Mouse (Mus musculus) CH12.LX (cell line): ENCODE measurements around the gene Zbtb20. TPM values are rescaled to one million over a fixed set of nuclear protein-coding genes. Genes with fewer than 3 reads are reported as not detected.

Experiments
- DNase-seq: peaks from one replicate; pipeline ENCODE4 v3.0.0-alpha.2; 2013; ENCODE audit errors: extremely low read depth
- H3K27ac ChIP-seq: 2 replicates; pipeline ENCODE4 v1.5.1; 2012; ENCODE audit warnings: low read depth, mild to moderate bottlenecking, control low read depth, moderate library complexity; ENCODE audit not compliant: insufficient read depth
- H3K27me3 ChIP-seq: replicated peaks from 2 replicates; pipeline ENCODE3; 2012; ENCODE audit warnings: inconsistent platforms
- H3K36me3 ChIP-seq, 2 experiments: replicated peaks in 1 of 2; 2 replicates each; pipeline versions ENCODE3 to v1.6.1; 2012; ENCODE audit warnings: inconsistent platforms in 1 of 2, low read length in 1 of 2, mild to moderate bottlenecking in 1 of 2, mixed read lengths in 1 of 2, moderate library complexity in 1 of 2; ENCODE audit not compliant: control insufficient read depth in 1 of 2, insufficient read depth in 1 of 2
- H3K4me1 ChIP-seq, 2 experiments: 2 replicates each; pipeline ENCODE4 v1.6.1; 2012; ENCODE audit warnings: inconsistent platforms in 1 of 2, moderate library complexity in 1 of 2; ENCODE audit not compliant: insufficient read depth in 2 of 2, control insufficient read depth in 1 of 2
- H3K4me2 ChIP-seq: 2 replicates; pipeline ENCODE4 v1.6.1; 2012; ENCODE audit warnings: low read depth, mild to moderate bottlenecking, control low read depth; ENCODE audit not compliant: poor library complexity, insufficient read depth, severe bottlenecking
- H3K4me3 ChIP-seq, 3 experiments: fragments of 150-350 bp in 1 of 3; sonication (generic) in 1 of 3; replicated peaks in 1 of 3; 2 replicates each; pipeline versions ENCODE3 to v1.5.1; 2011 to 2012; ENCODE audit warnings: low read depth in 2 of 3, low read length in 2 of 3, mild to moderate bottlenecking in 2 of 3, moderate library complexity in 2 of 3, control low read depth in 1 of 3, improper control_type of control experiment in 1 of 3, inconsistent platforms in 1 of 3, mixed read lengths in 1 of 3; ENCODE audit not compliant: poor library complexity in 1 of 3
- H3K79me2 ChIP-seq: replicated peaks from 2 replicates; pipeline ENCODE4 v1.6.1; 2012; ENCODE audit warnings: mild to moderate bottlenecking, moderate library complexity; ENCODE audit not compliant: control insufficient read depth, poor library complexity, insufficient read depth, severe bottlenecking; ENCODE audit errors: extremely low read depth
- H3K9ac ChIP-seq: 2 replicates; pipeline ENCODE4 v1.6.1; 2012; ENCODE audit warnings: low read depth, mild to moderate bottlenecking, control low read depth, moderate library complexity; ENCODE audit not compliant: insufficient read depth
- H3K9me3 ChIP-seq: replicated peaks from 2 replicates; pipeline ENCODE3; 2012; ENCODE audit warnings: low read length, inconsistent platforms, mixed read lengths
- CHD2 ChIP-seq: IDR thresholded peaks from 2 replicates; pipeline ENCODE4 v1.6.1; 2011; ENCODE audit warnings: low read length, improper control_type of control experiment
- E2F4 ChIP-seq: IDR thresholded peaks from 2 replicates; pipeline ENCODE4 v1.6.1; 2011; ENCODE audit warnings: low read depth, low read length, improper control_type of control experiment; ENCODE audit not compliant: insufficient replicate concordance
- ELF1 ChIP-seq: IDR thresholded peaks from 2 replicates; pipeline ENCODE4 v1.6.1; 2014; ENCODE audit warnings: low read depth, mild to moderate bottlenecking, inconsistent platforms, low read length, improper control_type of control experiment
- EP300 ChIP-seq: IDR thresholded peaks from 2 replicates; pipeline ENCODE4 v1.6.1; 2011; ENCODE audit warnings: low read length, improper control_type of control experiment
- JUN ChIP-seq: IDR thresholded peaks from 2 replicates; pipeline ENCODE4 v1.6.1; 2011; ENCODE audit warnings: low read depth, mild to moderate bottlenecking, low read length, improper control_type of control experiment, moderate library complexity; ENCODE audit not compliant: insufficient read depth
- JUND ChIP-seq: conservative IDR thresholded peaks from 2 replicates; pipeline ENCODE4 v1.6.1; 2011; ENCODE audit warnings: low read depth, low read length, improper control_type of control experiment
- KAT2A ChIP-seq: IDR thresholded peaks from 2 replicates; pipeline ENCODE4 v1.6.1; 2012; ENCODE audit warnings: low read length, improper control_type of control experiment, inconsistent platforms; ENCODE audit not compliant: insufficient replicate concordance
- MAFK ChIP-seq: IDR thresholded peaks from 2 replicates; pipeline ENCODE4 v1.6.1; 2011; ENCODE audit warnings: low read length, improper control_type of control experiment; ENCODE audit not compliant: insufficient replicate concordance
- MXI1 ChIP-seq: IDR thresholded peaks from 2 replicates; pipeline ENCODE4 v1.6.1; 2011; ENCODE audit warnings: mild to moderate bottlenecking, low read depth, low read length, improper control_type of control experiment
- NELFE ChIP-seq: IDR thresholded peaks from 2 replicates; pipeline ENCODE4 v1.6.1; 2011; ENCODE audit warnings: low read depth, low read length, improper control_type of control experiment
- NRF1 ChIP-seq: IDR thresholded peaks from 2 replicates; pipeline ENCODE4 v1.6.1; 2014; ENCODE audit warnings: low read depth, mild to moderate bottlenecking, inconsistent platforms, low read length, improper control_type of control experiment, moderate library complexity
- POLR2A ChIP-seq: IDR thresholded peaks from 2 replicates; pipeline ENCODE4 v1.6.1; 2011; ENCODE audit warnings: low read depth, mild to moderate bottlenecking, improper control_type of control experiment, low read length
- POLR2AphosphoS2 ChIP-seq: IDR thresholded peaks from 2 replicates; pipeline ENCODE4 v1.6.1; 2011; ENCODE audit warnings: low read depth, low read length, improper control_type of control experiment
- RCOR1 ChIP-seq: conservative IDR thresholded peaks from 2 replicates; pipeline ENCODE4 v1.6.1; 2012; ENCODE audit warnings: low read depth, mild to moderate bottlenecking, inconsistent platforms, low read length, improper control_type of control experiment
- SMC3 ChIP-seq: IDR thresholded peaks from 2 replicates; pipeline ENCODE4 v1.6.1; 2011; ENCODE audit warnings: low read depth, low read length, improper control_type of control experiment
- TBP ChIP-seq: conservative IDR thresholded peaks from 2 replicates; pipeline ENCODE4 v1.6.1; 2011; ENCODE audit warnings: low read depth, low read length, improper control_type of control experiment
- USF2 ChIP-seq: conservative IDR thresholded peaks from 2 replicates; pipeline ENCODE4 v1.6.1; 2011; ENCODE audit warnings: low read depth, low read length, improper control_type of control experiment
- ZC3H11A ChIP-seq: IDR thresholded peaks from 2 replicates; pipeline ENCODE4 v1.6.1; 2012; ENCODE audit warnings: low read depth, mild to moderate bottlenecking, inconsistent platforms, low read length, improper control_type of control experiment
- ZKSCAN1 ChIP-seq: IDR thresholded peaks from 2 replicates; pipeline ENCODE4 v1.6.1; 2012; ENCODE audit warnings: low read depth, inconsistent platforms, low read length, improper control_type of control experiment, borderline replicate concordance
- ZMIZ1 ChIP-seq: IDR thresholded peaks from 2 replicates; pipeline ENCODE4 v1.6.1; 2012; ENCODE audit warnings: low read depth, mild to moderate bottlenecking, inconsistent platforms, low read length, improper control_type of control experiment
- ZNF384 ChIP-seq: IDR thresholded peaks from 2 replicates; pipeline ENCODE4 v1.6.1; 2012; ENCODE audit warnings: low read depth, low read length, improper control_type of control experiment, inconsistent platforms
- dilution Hi-C: fragments of 300-500 bp; cut with MboI; formaldehyde crosslinking; loops from 2 replicates; pipeline ENCODE4 v1.14.3; 2020; ENCODE audit warnings: low sequenced_read_pairs; ENCODE audit not compliant: extremely low pct_unique_long_range_greater_than_20kb, extremely low pct_ligation_motif_present
- in situ Hi-C: fragments of 300-500 bp; cut with MboI; formaldehyde crosslinking; loops from 3 replicates; pipeline ENCODE4 v1.14.3; 2019; ENCODE audit warnings: low sequenced_read_pairs, low pct_ligation_motif_present, low pct_unique_long_range_greater_than_20kb, mixed read lengths
- polyA plus RNA-seq: library from polyadenylated mRNA; unstranded; fragments of >175 nt; gene quantifications from 2 replicates; pipeline ENCODE4 v1.2.1, GENCODE M21; 2012; ENCODE audit warnings: low read depth; ENCODE audit not compliant: insufficient read length
- total RNA-seq, 2 experiments: library from RNA; depleted of rRNA; stranded (reverse); fragments of 300-350 nt in 1 of 2; fragments of >200 nt in 1 of 2; gene quantifications; 2 replicates each; pipeline ENCODE4 v1.2.3; 2012 to 2014

Gene Zbtb20
- total and polyA plus RNA-seq, 3 experiments = 24.9 to 58.0 (median 51.6) TPM

- dilution Hi-C loops = no loop called here
Measured at GRCm38 (mm10) chr16:43291423-43291822, 415.7 kb downstream of the Zbtb20 start.

GRCm38 (mm10) chr16:43297953-43298596, 422.4 kb downstream of the Zbtb20 start:
- peaks cover 13 to 26% of the 10 kb centered on the region in 2 experiments for H3K4me1 ChIP-seq
- no peaks in the 10 kb centered on the region for H3K79me2 ChIP-seq
- dilution Hi-C loops = no loop called here
- H3K4me2 ChIP-seq = no peak overlapping the region
- no peaks in the 10 kb centered on the region for H3K9me3 ChIP-seq
- no peaks in the 10 kb centered on the region for H3K27me3 ChIP-seq
- no peak overlapping the region for H3K27ac ChIP-seq
- no peak for DNase-seq
- TF ChIP-seq E2F4 (no peak), MXI1 (no peak), JUN (peak; percentile 19; the same call in 1 of the 2 replicates), JUND (0 out of 2 replicates have a peak, but pooled peaks have one; percentile 17)
- H3K9ac ChIP-seq = no peak overlapping the region
- H3K4me3 ChIP-seq = no peak overlapping the region
- no peaks in the 10 kb centered on the region for H3K36me3 ChIP-seq
- in situ Hi-C loops = no loop called here

More at GRCm38 (mm10) chr16:43291423-43291822, 415.7 kb downstream of the Zbtb20 start:
- Histone ChIP-seq H3K4me2 (no peak overlapping the region), H3K4me3 (no peak overlapping the region), H3K4me1 (peaks cover 7 to 14% of the 10 kb centered on the region in 2 experiments), H3K79me2 (no peaks in the 10 kb centered on the region), H3K36me3 (no peaks in the 10 kb centered on the region), H3K9me3 (no peaks in the 10 kb centered on the region), H3K27me3 (no peaks in the 10 kb centered on the region), H3K9ac (no peak overlapping the region)
- no peak for DNase-seq
- TF ChIP-seq ZKSCAN1 (no peak), RCOR1 (no peak), NELFE (no peak), MXI1 (no peak), SMC3 (no peak), POLR2A (no peak), ZNF384 (no peak), POLR2AphosphoS2 (no peak), KAT2A (no peak), USF2 (no peak), ZMIZ1 (no peak), TBP (no peak), E2F4 (no peak), MAFK (no peak), NRF1 (no peak), ZC3H11A (no peak), ELF1 (no peak), EP300 (no peak), CHD2 (no peak)
- TF ChIP-seq, all 38 proteins: peak for 0
- in situ Hi-C loops = no loop called here
- H3K27ac ChIP-seq = no peak overlapping the region
